Mouse (Mus musculus) right cerebral cortex, postnatal 14 days (tissue): Measurements from ENCODE around the gene Teddm1b.

Experiments used
- DNase-seq: peaks from one replicate; pipeline ENCODE4 v3.0.0; 2022

The Teddm1b gene

GRCm38 (mm10) chr1:153904236-153904635 is 30.1 kb downstream of the Teddm1b start:
- DNase-seq = no peak

- DNase-seq = no peak
Observed at GRCm38 (mm10) chr1:153905884-153906283, 31.7 kb downstream of the Teddm1b start.

DNA sequence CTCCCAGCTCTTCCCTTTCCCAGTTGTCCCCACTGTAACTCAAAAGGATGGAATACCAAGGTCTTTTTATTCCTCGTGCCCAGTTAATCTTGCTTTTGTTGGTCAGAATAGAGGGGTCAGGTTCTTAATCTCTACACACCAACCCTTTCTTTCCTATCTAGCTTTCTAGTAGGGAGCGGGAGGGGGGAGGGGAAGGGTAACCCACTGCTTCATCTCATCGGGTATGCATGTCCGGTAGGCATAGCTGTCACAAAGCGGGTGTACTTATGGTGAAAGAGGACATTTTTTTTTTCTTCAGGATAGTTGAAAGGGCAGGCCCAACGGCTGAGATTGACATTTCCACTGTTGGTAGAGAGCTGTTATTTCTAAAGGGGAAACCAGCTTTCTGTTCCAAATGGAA is 34.1 kb downstream of the Teddm1b start:
- DNase-seq = no peak

GRCm38 (mm10) chr1:153908741-153909140 is 34.6 kb downstream of the Teddm1b start:
- no peak for DNase-seq

DNA sequence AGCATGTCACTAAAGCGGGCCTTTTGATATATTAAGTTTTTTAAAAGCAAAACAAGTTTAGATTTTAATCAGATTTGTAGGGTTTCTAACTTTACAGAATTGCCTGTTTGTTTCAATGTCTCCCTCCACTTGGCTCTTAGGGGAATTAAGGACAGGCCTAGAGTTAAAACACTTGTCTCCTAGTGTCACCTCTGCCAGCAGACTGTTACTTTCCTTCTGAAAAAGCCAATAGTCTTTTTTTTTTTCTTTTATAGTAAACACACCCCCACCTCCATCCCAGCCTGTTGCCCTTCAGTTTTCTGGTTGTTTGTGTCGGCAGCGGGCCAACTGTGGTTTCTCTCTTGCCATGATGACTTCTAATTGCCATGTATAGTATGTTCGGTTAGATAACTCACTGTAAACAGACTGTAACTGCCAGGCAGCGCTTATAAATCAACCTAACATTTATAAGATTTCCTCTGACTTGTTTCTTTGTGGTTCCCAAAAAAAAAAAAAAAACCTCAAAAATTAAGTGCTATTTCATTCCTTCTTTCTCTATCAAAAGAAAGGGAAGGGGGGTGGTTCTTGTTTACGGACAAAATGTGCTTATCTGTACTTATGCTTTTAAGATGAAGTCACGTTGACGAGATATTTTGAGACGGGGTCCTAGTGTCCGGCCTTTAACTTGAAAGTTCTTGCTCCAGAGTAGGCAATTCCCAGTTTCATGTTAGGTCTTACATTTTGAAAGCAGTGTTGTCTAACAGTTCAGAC is 35.2 kb downstream of the Teddm1b start:
- DNase-seq = no peak

DNA sequence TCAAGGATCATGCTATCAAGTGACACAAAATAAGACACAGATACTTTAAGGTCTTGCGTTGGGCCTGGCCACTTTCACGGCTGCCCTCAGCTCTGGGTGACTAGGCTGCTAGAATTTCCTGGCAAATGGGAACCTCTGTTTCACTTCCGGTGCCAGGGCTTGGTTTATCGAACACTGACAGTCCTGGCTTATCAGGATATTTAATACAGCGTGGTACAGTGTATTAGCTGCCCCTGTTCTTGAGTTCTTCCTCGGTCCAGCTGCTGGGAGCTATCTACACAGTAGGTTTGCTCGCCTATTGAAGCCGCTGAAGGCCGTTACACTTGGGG is 35.8 kb downstream of the Teddm1b start:
- no peak for DNase-seq

DNA sequence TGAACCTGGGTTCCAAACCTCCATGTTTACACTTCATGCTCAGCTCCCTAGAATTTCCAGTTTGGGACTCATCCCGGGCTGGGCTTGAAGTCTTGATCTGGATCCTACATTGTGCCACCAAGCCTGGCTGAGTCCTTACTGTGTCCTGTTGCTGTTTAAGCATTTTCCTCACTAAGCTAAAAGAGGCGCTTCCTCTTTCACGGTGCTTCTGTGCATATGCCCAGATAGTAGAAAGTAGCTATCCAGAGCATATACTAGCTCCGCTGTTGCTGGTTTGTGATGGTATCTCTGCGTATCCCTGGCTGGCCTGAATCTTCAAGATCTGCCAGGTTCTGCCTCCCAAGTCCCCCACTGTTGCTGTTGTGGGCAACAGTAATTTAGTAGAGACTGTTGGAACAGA is 36.3 kb downstream of the Teddm1b start:
- DNase-seq = no peak

DNA sequence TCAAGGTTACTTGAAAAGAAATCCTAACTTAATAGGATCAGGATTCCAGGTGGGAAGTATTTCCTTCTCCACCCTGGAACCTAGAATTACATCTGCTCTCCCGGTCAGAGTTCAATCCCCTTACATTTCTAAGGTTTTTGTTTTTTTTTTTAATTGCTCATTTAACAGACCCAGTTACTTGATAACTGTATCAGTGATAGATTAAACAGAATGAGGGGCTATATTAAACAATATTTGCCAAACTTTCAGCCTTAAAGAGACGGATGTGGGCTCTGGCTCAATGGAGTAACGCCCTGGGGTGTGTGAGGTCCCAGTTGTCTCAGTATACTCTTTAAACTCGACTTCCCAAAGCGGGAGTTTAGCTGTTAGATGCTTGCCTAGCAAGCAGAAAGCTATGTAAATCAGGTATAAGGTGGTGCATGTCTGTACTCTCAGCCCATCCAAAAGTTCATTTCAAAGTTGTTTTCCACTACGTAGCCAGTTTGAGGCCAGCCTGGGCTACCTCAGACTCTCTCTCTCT is 37.2 kb downstream of the Teddm1b start:
- no peak for DNase-seq

DNA sequence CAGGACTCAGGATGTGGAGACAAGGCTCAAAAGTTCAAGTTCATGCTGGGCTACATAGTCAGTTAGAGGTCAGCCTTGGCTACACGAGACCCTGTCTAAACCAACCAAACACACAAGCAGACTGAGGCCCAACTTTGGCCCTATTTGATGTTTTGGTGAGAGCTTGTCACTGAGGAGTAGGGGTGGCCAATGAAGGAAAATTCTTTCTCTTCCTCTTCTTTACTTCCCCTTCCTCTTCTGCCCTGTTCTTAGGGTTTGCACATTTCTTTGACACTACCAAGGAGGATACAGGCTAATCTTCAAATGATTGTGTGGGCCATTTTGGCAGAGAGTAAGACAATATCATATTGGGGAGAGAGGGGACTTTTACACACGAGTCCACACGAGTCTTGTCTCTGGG is 39.7 kb downstream of the Teddm1b start:
- no peak for DNase-seq

DNA sequence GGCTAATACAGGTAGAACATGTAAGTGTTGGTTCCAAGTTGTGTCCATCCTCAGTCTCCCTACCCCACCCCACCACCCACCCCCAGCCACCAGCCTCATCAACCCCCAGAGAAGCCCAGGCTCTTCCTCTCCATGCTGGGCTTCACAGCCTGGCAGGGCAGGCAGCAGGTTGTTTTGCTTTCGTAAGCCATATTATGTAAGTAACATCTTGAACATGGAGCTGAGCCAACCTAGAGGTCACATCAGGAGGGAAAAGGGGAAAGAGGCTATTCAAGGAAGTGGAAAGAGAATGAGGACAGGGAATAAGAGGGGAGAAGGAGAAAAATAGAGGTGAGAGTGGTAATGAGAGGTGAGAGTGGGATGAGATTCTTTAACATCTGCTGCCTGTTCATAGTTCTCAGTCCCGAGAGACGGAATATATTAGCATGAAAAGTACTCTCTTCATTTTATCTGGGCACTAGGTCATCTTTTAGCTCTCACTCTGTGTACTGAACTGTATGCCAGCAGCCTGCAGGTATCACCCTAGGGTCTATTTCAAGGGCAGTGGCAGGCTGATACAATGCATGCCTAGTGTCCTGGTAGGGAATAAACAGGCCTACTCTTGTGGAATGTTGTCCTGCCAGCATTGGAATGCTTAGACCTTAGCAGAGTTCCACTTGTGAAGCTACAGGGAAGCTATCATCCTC is 44.5 kb downstream of the Teddm1b start:
- no peak for DNase-seq

GRCm38 (mm10) chr1:153921642-153922041 is 47.5 kb downstream of the Teddm1b start:
- no peak for DNase-seq

DNA sequence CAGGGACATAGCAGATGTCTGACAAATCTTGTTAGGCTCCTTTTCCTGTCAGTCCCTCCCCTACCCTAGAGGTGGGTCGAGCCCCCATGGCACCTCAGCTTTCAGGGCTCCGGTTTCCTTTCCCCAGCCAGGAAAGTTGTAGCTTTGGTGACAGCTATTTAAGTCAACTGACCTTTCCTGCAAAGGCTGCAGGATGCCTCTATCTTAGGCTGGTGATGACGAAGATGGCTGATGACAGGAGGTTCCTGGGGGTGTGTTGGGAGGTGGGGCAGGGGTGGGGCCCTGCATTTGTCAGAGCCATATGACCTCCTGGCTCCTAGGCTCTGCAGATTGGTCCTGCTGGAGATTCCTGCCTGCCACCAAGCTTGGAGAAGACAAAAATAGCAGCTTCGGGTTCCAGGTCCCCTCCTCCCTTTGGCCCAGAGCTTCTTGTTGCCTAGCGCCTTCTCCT is 48.5 kb downstream of the Teddm1b start:
- DNase-seq = no peak

GRCm38 (mm10) chr1:153924395-153925385 is 50.5 kb downstream of the Teddm1b start:
- DNase-seq = no peak
